Mouse (Mus musculus): ENCODE data around the gene Cxcr5. TPM values are rescaled to one million over a fixed set of nuclear protein-coding genes. Genes with fewer than 3 reads are reported as not detected.

Gene Cxcr5
- 0.13 and 0.31 TPM in 2 replicates for polyA plus RNA-seq (2014; fragmentation: Nextera tagmentation; extraction: Ambion mirVana)

DNA sequence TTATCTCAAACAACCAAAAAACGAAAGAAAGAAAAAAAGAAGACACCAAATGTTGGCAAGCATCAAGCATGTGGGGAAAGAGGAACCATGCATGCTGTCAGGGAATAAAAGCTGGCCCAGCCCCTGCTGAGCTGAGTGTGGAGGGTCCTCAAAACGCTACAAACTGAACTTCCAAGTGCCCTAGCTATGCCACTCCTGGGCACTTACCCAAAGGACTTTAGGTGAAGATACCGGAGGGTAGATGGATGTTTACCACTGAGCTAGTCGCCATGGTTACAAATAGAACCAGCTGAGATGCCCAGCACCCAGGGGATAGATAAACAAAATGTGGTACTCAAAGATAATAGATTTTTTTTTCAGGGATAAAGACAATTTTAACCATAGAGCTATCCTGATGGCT is at the start of gene Cxcr5:
TSS of gene Cxcr5 (minus strand) at position 281 of the 400 bp plus-strand sequence.
- Histone ChIP-seq H3K4me1 (ENCODE audit: control insufficient read depth, insufficient read depth, low read length) (no peaks in the 10 kb centered on the region), H3K27me3 (ENCODE audit: control insufficient read depth, insufficient read depth, low read length) (no peaks in the 10 kb centered on the region), H3K27ac (replicated peaks; ENCODE audit: low read depth, low read length) (no peak within 1 kb of the TSS), H3K9me3 (replicated peaks; ENCODE audit: control insufficient read depth, low read length) (no peaks in the 10 kb centered on the region), H3K4me2 (ENCODE audit: low read depth, low read length) (no peak within 1 kb of the TSS; the same call in 1 of the 2 replicates), H3K4me3 (ENCODE audit: low read depth, low read length) (no peak within 1 kb of the TSS), H3K9ac (replicated peaks; ENCODE audit: low read length) (no peak within 1 kb of the TSS), H3K36me3 (replicated peaks; ENCODE audit: control insufficient read depth, insufficient read depth, low read depth, low read length) (no peaks in the 10 kb centered on the region)
- DNase-seq (ENCODE audit: low spot score): no peak
- 68% methylated on average over 4 of the region's 4 CpGs for WGBS
- no peak for ATAC-seq (replicated peaks; ENCODE audit: insufficient number of reproducible peaks, low FRiP score, low TSS enrichment, low read depth)

GRCm38 (mm10) chr9:44610371-44610770 is 48.7 kb upstream of the Cxcr5 start:
- H3K4me2 ChIP-seq (ENCODE audit: low read depth, low read length): no peak overlapping the region
- no peak overlapping the region for H3K4me3 ChIP-seq (ENCODE audit: low read depth, low read length)
- H3K9ac ChIP-seq (replicated peaks; ENCODE audit: low read length): no peak overlapping the region
- 98% methylated on average over 25 of the region's 25 CpGs for WGBS
- DNase-seq (ENCODE audit: low spot score): no peak
- no peaks in the 10 kb centered on the region for H3K9me3 ChIP-seq (replicated peaks; ENCODE audit: control insufficient read depth, low read length)
- H3K4me1 ChIP-seq (ENCODE audit: control insufficient read depth, insufficient read depth, low read length): no peaks in the 10 kb centered on the region; the same call in 1 of the 2 replicates
- ATAC-seq (replicated peaks; ENCODE audit: insufficient number of reproducible peaks, low FRiP score, low TSS enrichment, low read depth): no peak
- no peaks in the 10 kb centered on the region for H3K27me3 ChIP-seq (ENCODE audit: control insufficient read depth, insufficient read depth, low read length)
- H3K36me3 ChIP-seq (replicated peaks; ENCODE audit: control insufficient read depth, insufficient read depth, low read depth, low read length): peaks cover 19% of the 10 kb centered on the region
- H3K27ac ChIP-seq (replicated peaks; ENCODE audit: low read depth, low read length): no peak overlapping the region

- 73% methylated on average over 4 of the region's 4 CpGs for WGBS
- Histone ChIP-seq H3K9ac (replicated peaks; ENCODE audit: low read length) (no peak overlapping the region), H3K27ac (replicated peaks; ENCODE audit: low read depth, low read length) (no peak overlapping the region), H3K4me2 (ENCODE audit: low read depth, low read length) (no peak overlapping the region; the same call in 1 of the 2 replicates), H3K4me1 (ENCODE audit: control insufficient read depth, insufficient read depth, low read length) (no peaks in the 10 kb centered on the region; the same call in 1 of the 2 replicates), H3K4me3 (ENCODE audit: low read depth, low read length) (no peak overlapping the region), H3K36me3 (replicated peaks; ENCODE audit: control insufficient read depth, insufficient read depth, low read depth, low read length) (peaks cover 15% of the 10 kb centered on the region), H3K9me3 (replicated peaks; ENCODE audit: control insufficient read depth, low read length) (no peaks in the 10 kb centered on the region), H3K27me3 (ENCODE audit: control insufficient read depth, insufficient read depth, low read length) (no peaks in the 10 kb centered on the region)
- ATAC-seq (replicated peaks; ENCODE audit: insufficient number of reproducible peaks, low FRiP score, low TSS enrichment, low read depth) (no peak), DNase-seq (ENCODE audit: low spot score) (no peak)
These were observed 45.6 kb upstream of the Cxcr5 start for GRCm38 (mm10) chr9:44607306-44607705.

GRCm38 (mm10) chr9:44606646-44607045 is 45.0 kb upstream of the Cxcr5 start:
- Histone ChIP-seq H3K9me3 (replicated peaks; ENCODE audit: control insufficient read depth, low read length) (no peaks in the 10 kb centered on the region), H3K36me3 (replicated peaks; ENCODE audit: control insufficient read depth, insufficient read depth, low read depth, low read length) (peaks cover 15% of the 10 kb centered on the region), H3K9ac (replicated peaks; ENCODE audit: low read length) (no peak overlapping the region), H3K4me3 (ENCODE audit: low read depth, low read length) (peak overlapping the region; percentile 99), H3K4me2 (ENCODE audit: low read depth, low read length) (peak overlapping the region; percentile 64; the same call in 1 of the 2 replicates), H3K4me1 (ENCODE audit: control insufficient read depth, insufficient read depth, low read length) (no peaks in the 10 kb centered on the region; the same call in 1 of the 2 replicates), H3K27me3 (ENCODE audit: control insufficient read depth, insufficient read depth, low read length) (no peaks in the 10 kb centered on the region), H3K27ac (replicated peaks; ENCODE audit: low read depth, low read length) (no peak overlapping the region)
- 76% methylated on average over 4 of the region's 4 CpGs for WGBS
- ATAC-seq (replicated peaks; ENCODE audit: insufficient number of reproducible peaks, low FRiP score, low TSS enrichment, low read depth) (no peak), DNase-seq (ENCODE audit: low spot score) (no peak)

GRCm38 (mm10) chr9:44605616-44606165 is 44.0 kb upstream of the Cxcr5 start:
- Histone ChIP-seq H3K4me2 (ENCODE audit: low read depth, low read length) (peak overlapping the region; percentile 64), H3K4me3 (ENCODE audit: low read depth, low read length) (peak overlapping the region; percentile 99), H3K27me3 (ENCODE audit: control insufficient read depth, insufficient read depth, low read length) (no peaks in the 10 kb centered on the region), H3K27ac (replicated peaks; ENCODE audit: low read depth, low read length) (peak overlapping the region; percentile 96), H3K4me1 (ENCODE audit: control insufficient read depth, insufficient read depth, low read length) (no peaks in the 10 kb centered on the region; the same call in 1 of the 2 replicates), H3K9me3 (replicated peaks; ENCODE audit: control insufficient read depth, low read length) (no peaks in the 10 kb centered on the region), H3K9ac (replicated peaks; ENCODE audit: low read length) (peak overlapping the region; percentile 100), H3K36me3 (replicated peaks; ENCODE audit: control insufficient read depth, insufficient read depth, low read depth, low read length) (peaks cover 14% of the 10 kb centered on the region)
- ATAC-seq (replicated peaks; ENCODE audit: insufficient number of reproducible peaks, low FRiP score, low TSS enrichment, low read depth): no peak
- under 1% methylated on average over 13 of the region's 13 CpGs for WGBS
- peak; percentile 54 for DNase-seq (ENCODE audit: low spot score)

DNA sequence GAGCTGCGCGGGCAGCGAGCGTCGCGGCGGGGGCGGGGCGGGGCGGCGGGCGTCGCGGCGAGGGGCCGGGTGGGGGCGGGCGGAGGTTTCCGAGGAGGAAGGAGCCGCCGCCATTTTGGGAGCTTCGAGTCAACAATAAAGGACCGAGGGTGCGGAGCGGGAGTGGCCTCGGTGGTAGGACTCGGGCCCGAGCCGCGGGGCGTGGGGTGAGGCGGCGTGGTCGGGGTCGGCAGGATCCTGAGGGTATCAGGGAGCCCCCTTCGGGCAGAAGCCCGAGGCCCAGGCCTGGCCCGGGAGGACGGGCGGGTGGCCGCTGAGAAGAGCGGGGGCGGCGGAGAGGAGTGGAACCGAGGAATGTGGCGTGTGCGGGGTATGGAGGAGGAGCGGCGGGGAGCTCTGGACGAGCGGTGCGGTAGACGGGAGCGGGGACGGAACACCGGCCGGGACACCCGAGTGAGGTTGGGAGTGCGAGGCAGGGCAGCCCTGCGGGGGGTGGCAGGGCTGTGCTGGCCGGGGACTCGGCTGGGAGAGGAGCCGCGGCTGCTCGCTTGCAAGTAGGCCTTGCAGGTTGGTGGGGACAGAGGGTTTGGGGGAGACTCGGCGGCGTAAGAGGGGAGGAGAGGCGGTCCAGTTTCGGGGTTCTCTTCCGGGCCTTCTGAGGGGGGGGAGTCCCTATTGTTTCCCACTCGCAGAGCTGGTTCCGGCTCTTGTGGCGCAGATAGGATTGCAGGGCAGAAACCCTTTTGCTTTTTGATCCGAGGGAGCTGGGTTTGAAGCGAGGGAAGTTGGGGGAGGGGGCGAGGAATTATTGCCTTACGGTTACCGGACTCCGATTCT is 43.3 kb upstream of the Cxcr5 start, which contains the start of gene Ddx6:
TSS of gene Ddx6 (plus strand) at position 114 of the 837 bp plus-strand sequence.
- peak; percentile 47 for ATAC-seq (replicated peaks; ENCODE audit: insufficient number of reproducible peaks, low FRiP score, low TSS enrichment, low read depth)
- under 1% methylated on average over 64 of the region's 80 CpGs for WGBS
- peak within 1 kb of the TSS; percentile 99 for H3K4me3 ChIP-seq (ENCODE audit: low read depth, low read length)

DNA sequence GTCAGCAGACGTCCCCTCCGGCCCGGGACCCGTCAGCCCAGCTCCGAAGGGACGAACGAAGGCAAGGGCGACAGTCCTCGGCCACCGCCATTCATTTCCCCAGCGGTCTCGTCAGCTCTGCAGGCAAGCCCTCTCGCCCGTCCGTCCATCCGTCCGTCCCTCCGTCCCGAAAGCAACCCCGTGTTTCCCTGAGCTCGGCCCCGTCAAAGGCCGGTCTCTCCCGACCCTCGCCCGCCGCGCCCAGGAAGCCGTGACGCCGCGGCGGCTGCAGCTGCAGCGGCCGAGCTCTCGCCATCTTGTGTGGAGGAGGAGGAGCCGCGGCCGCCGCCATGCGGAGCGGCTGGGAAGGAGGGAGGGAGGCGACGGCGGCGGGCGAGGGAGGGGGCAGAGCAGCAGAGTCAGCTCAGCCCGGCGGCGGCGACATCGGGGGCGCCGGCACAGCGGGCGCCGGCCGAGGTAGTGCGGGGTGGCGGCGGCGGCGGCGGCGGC is 42.7 kb upstream of the Cxcr5 start:
- H3K27me3 ChIP-seq (ENCODE audit: control insufficient read depth, insufficient read depth, low read length): no peaks in the 10 kb centered on the region
- peak; percentile 70 for ATAC-seq (replicated peaks; ENCODE audit: insufficient number of reproducible peaks, low FRiP score, low TSS enrichment, low read depth)
- peaks cover 8% of the 10 kb centered on the region; the same call in 1 of the 2 replicates for H3K36me3 ChIP-seq (replicated peaks; ENCODE audit: control insufficient read depth, insufficient read depth, low read depth, low read length)
- H3K4me2 ChIP-seq (ENCODE audit: low read depth, low read length): peak overlapping the region; percentile 80
- peak; percentile 79 for DNase-seq (ENCODE audit: low spot score)
- no peaks in the 10 kb centered on the region for H3K9me3 ChIP-seq (replicated peaks; ENCODE audit: control insufficient read depth, low read length)
- H3K4me3 ChIP-seq (ENCODE audit: low read depth, low read length): peak overlapping the region; percentile 99
- peak overlapping the region; percentile 96 for H3K27ac ChIP-seq (replicated peaks; ENCODE audit: low read depth, low read length)
- no peaks in the 10 kb centered on the region; the same call in 1 of the 2 replicates for H3K4me1 ChIP-seq (ENCODE audit: control insufficient read depth, insufficient read depth, low read length)
- H3K9ac ChIP-seq (replicated peaks; ENCODE audit: low read length): peak overlapping the region; percentile 100
- WGBS: 0% methylated on average over 34 of the region's 65 CpGs

More for the DNA sequence above, 43.3 kb upstream of the Cxcr5 start, which contains the start of gene Ddx6:
- H3K4me1 ChIP-seq (ENCODE audit: control insufficient read depth, insufficient read depth, low read length): no peaks in the 10 kb centered on the region; the same call in 1 of the 2 replicates
- DNase-seq (ENCODE audit: low spot score): peak; percentile 84
- peak within 1 kb of the TSS; percentile 100 for H3K9ac ChIP-seq (replicated peaks; ENCODE audit: low read length)
- H3K27ac ChIP-seq (replicated peaks; ENCODE audit: low read depth, low read length): peak within 1 kb of the TSS; percentile 96
- peaks cover 8% of the 10 kb centered on the region for H3K36me3 ChIP-seq (replicated peaks; ENCODE audit: control insufficient read depth, insufficient read depth, low read depth, low read length)
- H3K9me3 ChIP-seq (replicated peaks; ENCODE audit: control insufficient read depth, low read length): no peaks in the 10 kb centered on the region
- H3K4me2 ChIP-seq (ENCODE audit: low read depth, low read length): peak within 1 kb of the TSS; percentile 80
- H3K27me3 ChIP-seq (ENCODE audit: control insufficient read depth, insufficient read depth, low read length): no peaks in the 10 kb centered on the region

Measured in embryonic facial prominence, embryonic 11.5 days (tissue).